ENCODE assay signal across 14 mouse cellular contexts in the genomic region with DNA sequence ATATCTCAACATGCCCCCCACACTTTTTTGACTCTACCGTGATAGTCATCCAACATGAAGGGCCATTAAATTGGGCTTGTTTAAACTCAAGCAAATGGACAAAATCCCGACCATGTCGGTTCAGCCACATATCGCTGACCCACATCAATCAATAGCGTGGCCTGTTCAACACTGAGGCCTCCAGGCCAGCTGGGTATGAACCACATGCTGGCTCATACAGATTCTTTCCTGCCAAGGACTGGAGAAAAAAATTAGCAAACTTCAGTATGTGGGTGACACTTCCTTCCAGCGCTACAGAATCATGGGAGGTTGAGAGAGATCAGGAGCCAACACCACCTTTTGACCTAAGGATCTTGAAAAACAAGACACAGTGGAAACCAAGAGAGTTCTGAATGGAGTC.
"Had no signal": no experiment of that assay in that cellular context is flagged by ENCODE, and none has a peak within 500 bp of the region (broad histone marks: within the 10 kb centered on the region; RNA-seq: fewer than 3 reads in every experiment).

No protein-coding gene starts in this region.

- H3K9ac ChIP-seq: limb, embryonic 13.5 days; liver, embryonic 13.5 days had no signal

- H3K4me2 ChIP-seq: limb, embryonic 13.5 days; liver, embryonic 13.5 days; midbrain, embryonic 11.5 days had no signal

- H3K36me3 ChIP-seq: limb, embryonic 10.5 days; liver, embryonic 13.5 days had no signal

- H3K27ac ChIP-seq: kidney, postnatal 0 days; layer of hippocampus, adult 2 months; limb, embryonic 10.5 days; limb, embryonic 13.5 days had no signal

- H3K27me3 ChIP-seq: liver, embryonic 13.5 days had no signal

- DNase-seq: kidney, adult 18-20 months; kidney, postnatal 25 days; layer of hippocampus, adult 9-11 months; liver; liver, embryonic 13.5 days; lung, postnatal 36 days; midbrain, embryonic 14.5 days; thymus, adult 18-20 months; thymus, postnatal 36 days had no signal

- H3K4me3 ChIP-seq: layer of hippocampus, adult 2 months; limb, embryonic 10.5 days; limb, embryonic 13.5 days; liver, embryonic 13.5 days had no signal

- H3K9me3 ChIP-seq: limb, embryonic 10.5 days; limb, embryonic 13.5 days; liver, embryonic 13.5 days had no signal
